Mouse (Mus musculus) E14TG2a.4 (cell line): ENCODE results near the gene Olfr556.
A peak's percentile ranks its signal among the peaks of the same experiment; 100 is the strongest.

Experiments
- CTCF ChIP-seq: conservative IDR thresholded peaks from 2 replicates; pipeline ENCODE4 v1.5.1; 2014; ENCODE audit warnings: low read length
- NANOG ChIP-seq: IDR thresholded peaks from 2 replicates; pipeline ENCODE4 v1.6.1; 2014; ENCODE audit warnings: borderline replicate concordance, low read length, mixed read lengths

GRCm38 (mm10) chr7:102636665-102637064 lies 28.0 kb upstream of the Olfr556 start:
- TF ChIP-seq CTCF = peak; percentile 17
- no peak for TF ChIP-seq NANOG
